Mouse (Mus musculus) CH12.LX (cell line): ENCODE results near the gene Morc3.

Source experiments
- BHLHE40 ChIP-seq: IDR thresholded peaks from 2 replicates; pipeline ENCODE4 v1.6.1; 2011; ENCODE audit warnings: mild to moderate bottlenecking, low read depth, low read length, improper control_type of control experiment
- CTCF ChIP-seq, 2 experiments: IDR thresholded peaks in 1 of 2; conservative IDR thresholded peaks in 1 of 2; 2 replicates each; pipeline ENCODE4 v1.5.1; 2011 to 2012; ENCODE audit warnings: low read depth in 2 of 2, low read length in 2 of 2, improper control_type of control experiment in 1 of 2, inconsistent platforms in 1 of 2, mild to moderate bottlenecking in 1 of 2, moderate library complexity in 1 of 2
- ETS1 ChIP-seq: conservative IDR thresholded peaks from 2 replicates; pipeline ENCODE4 v1.6.1; 2012; ENCODE audit warnings: low read depth, mild to moderate bottlenecking, inconsistent platforms, low read length, improper control_type of control experiment, moderate library complexity
- JUN ChIP-seq: IDR thresholded peaks from 2 replicates; pipeline ENCODE4 v1.6.1; 2011; ENCODE audit warnings: low read depth, mild to moderate bottlenecking, low read length, improper control_type of control experiment, moderate library complexity; ENCODE audit not compliant: insufficient read depth
- MAZ ChIP-seq: IDR thresholded peaks from 2 replicates; pipeline ENCODE4 v1.6.1; 2012; ENCODE audit warnings: low read depth, mild to moderate bottlenecking, inconsistent platforms, low read length, improper control_type of control experiment, moderate library complexity
- RAD21 ChIP-seq: IDR thresholded peaks from 2 replicates; pipeline ENCODE4 v1.6.1; 2011; ENCODE audit warnings: low read depth, mild to moderate bottlenecking, low read length, improper control_type of control experiment, moderate library complexity
- RCOR1 ChIP-seq: conservative IDR thresholded peaks from 2 replicates; pipeline ENCODE4 v1.6.1; 2012; ENCODE audit warnings: low read depth, mild to moderate bottlenecking, inconsistent platforms, low read length, improper control_type of control experiment
- ZC3H11A ChIP-seq: IDR thresholded peaks from 2 replicates; pipeline ENCODE4 v1.6.1; 2012; ENCODE audit warnings: low read depth, mild to moderate bottlenecking, inconsistent platforms, low read length, improper control_type of control experiment
- ZNF384 ChIP-seq: IDR thresholded peaks from 2 replicates; pipeline ENCODE4 v1.6.1; 2012; ENCODE audit warnings: low read depth, low read length, improper control_type of control experiment, inconsistent platforms

DNA sequence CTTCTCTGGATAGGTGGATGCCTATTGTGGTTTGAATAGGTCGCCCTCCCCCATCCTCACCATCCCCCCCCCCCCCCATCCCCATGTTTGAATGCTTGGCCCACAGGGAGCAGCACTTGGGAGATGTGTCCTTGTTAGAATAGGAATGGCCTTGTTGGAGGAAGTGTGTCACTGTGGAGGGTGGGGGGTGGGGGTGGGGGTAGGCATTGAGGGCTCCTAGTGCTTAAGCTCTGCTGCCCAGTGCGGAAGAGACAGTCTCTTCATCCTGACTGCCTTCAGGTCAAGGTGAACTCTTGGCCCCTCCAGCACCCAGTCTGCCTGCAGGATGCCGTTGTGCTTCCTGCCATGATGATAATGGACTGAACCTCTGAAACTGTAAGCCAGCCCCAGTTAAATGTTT is 10.2 kb upstream of the Morc3 start:
- TF ChIP-seq JUN: no peak
- TF ChIP-seq RCOR1: no peak
- no peak for TF ChIP-seq CTCF (conservative IDR thresholded peaks at IDR 0.05 in 1 of 2, IDR thresholded peaks at IDR 0.05 in 1 of 2; ENCODE audit: low read depth in 2 of 2, low read length in 2 of 2)
- no peak for TF ChIP-seq ZC3H11A
- TF ChIP-seq RAD21: no peak
- no peak for TF ChIP-seq MAZ
- no peak for TF ChIP-seq ETS1
- no peak for TF ChIP-seq ZNF384
- TF ChIP-seq BHLHE40: no peak
